12 mouse cellular contexts compared by ENCODE assay signal in genomic region chr1:52158490-52159381, GRCm38 (mm10). TPM values are rescaled to one million over a fixed set of nuclear protein-coding genes. Genes with fewer than 3 reads are reported as not detected.
DNase-seq lines count a peak whose midpoint lies in the region; TF ChIP-seq lines count a peak whose summit lies in the region.
"Had no signal": no experiment of that assay in that cellular context is flagged by ENCODE, and none has a peak within 500 bp of the region (broad histone marks: within the 10 kb centered on the region; RNA-seq: fewer than 3 reads in every experiment).

No protein-coding gene starts in this region.

- TF ChIP-seq CTCF in left cerebral cortex, adult 2 months (IDR thresholded peaks at IDR 0.05) = no peak

- no peak overlapping the region for H3K4me3 ChIP-seq in left cerebral cortex, adult 2 months
- H3K4me3 ChIP-seq: forebrain, embryonic 10.5 days; megakaryocyte, embryonic 14.5 days had no signal

- DNase-seq in left cerebral cortex, adult 2 months (ENCODE audit: extremely low spot score in 1 of 2, low spot score in 2 of 2) = no peak
- no peak for DNase-seq in left cerebral cortex, adult 11 months (ENCODE audit: low spot score)
- peak; percentile 67 for DNase-seq in NIH3T3 (ENCODE audit: low read depth)
- DNase-seq in adrenal gland, postnatal 25 days = peak; percentile 15
- DNase-seq in left cerebral cortex, postnatal 25 days (ENCODE audit: low spot score in 2 of 2) = peak; percentile 63 to 86
- no peak for DNase-seq in ovary, postnatal 10 days (ENCODE audit: low spot score)
- DNase-seq in spleen, postnatal 14 days (ENCODE audit: low spot score in 2 of 2) = no peak
- DNase-seq: cerebellum, adult 9-11 months; heart, postnatal 36 days; thymus, postnatal 4 days had no signal

- H3K27ac ChIP-seq in left cerebral cortex, adult 2 months = peak overlapping the region; percentile 81
- H3K27ac ChIP-seq: forebrain, embryonic 10.5 days had no signal

- intact Hi-C loops in left cerebral cortex, adult 2 months (cut with DNase I) = loop anchor here (10.0 kb wide), 1 partner anchor 306 kb away; no protein-coding TSS in a partner anchor
- intact Hi-C loops in left cerebral cortex, postnatal 25 days (cut with DNase I) = no loop called here

RNA-seq across cellular contexts. Expression of gene Stat1, which starts 39.5 kb away (rescaled TPM):
- 10 to 100 TPM; 18.0 to 18.3 TPM for total RNA-seq in left cerebral cortex, adult 2 months (2021)
- 68.7 and 94.5 TPM in 2 replicates for total RNA-seq in adrenal gland, postnatal 25 days (2021)
- 10 to 100 TPM; 16.2 to 17.4 TPM for total RNA-seq in left cerebral cortex, postnatal 25 days (2021)

Comparison
In these comparisons a context has a peak if more than half of its experiments do, and no peak if none do; other contexts are left out.
1. DNase-seq: peak in NIH3T3 (single experiment), adrenal gland, postnatal 25 days (single experiment) and left cerebral cortex, postnatal 25 days (2 of 2); none in left cerebral cortex, adult 2 months (0 of 2), left cerebral cortex, adult 11 months (single experiment), ovary, postnatal 10 days (single experiment) and spleen, postnatal 14 days (0 of 2).